Mouse (Mus musculus): ENCODE results near the gene Map4k5. TPM values are rescaled to one million over a fixed set of nuclear protein-coding genes. Genes with fewer than 3 reads are reported as not detected.
A peak's percentile ranks its signal among the peaks of the same experiment; 100 is the strongest.

The Map4k5 gene
- polyA plus RNA-seq, 1 experiment from 2014 or later = 42.6 TPM

- no peaks in the 10 kb centered on the region for H3K36me3 ChIP-seq (ENCODE audit: control insufficient read depth, insufficient read depth, low read length)
- no peak overlapping the region for H3K4me3 ChIP-seq (ENCODE audit: control insufficient read depth in 1 of 2, insufficient read depth in 1 of 2, low read depth in 1 of 2, low read length in 2 of 2)
- H3K9me3 ChIP-seq (ENCODE audit: control insufficient read depth, low read length) = no peaks in the 10 kb centered on the region
- H3K27me3 ChIP-seq (ENCODE audit: control insufficient read depth, insufficient read depth, low read length) = no peaks in the 10 kb centered on the region
- WGBS = 72% methylated on average over 3 of the region's 3 CpGs
- H3K4me1 ChIP-seq (ENCODE audit: control insufficient read depth in 2 of 2, insufficient read depth in 2 of 2, low read length in 2 of 2) = no peaks in the 10 kb centered on the region
- H3K9ac ChIP-seq (ENCODE audit: low read length) = no peak overlapping the region
- ATAC-seq (ENCODE audit: insufficient number of reproducible peaks, insufficient read depth, low FRiP score, low read depth) = no peak
- H3K4me2 ChIP-seq (ENCODE audit: low read length) = no peak overlapping the region
- no peak overlapping the region for H3K27ac ChIP-seq (replicated peaks in 1 of 2; ENCODE audit: control insufficient read depth in 1 of 2, insufficient read depth in 1 of 2, low read depth in 2 of 2, low read length in 2 of 2)
Observed at GRCm38 (mm10) chr12:69923128-69923527, 30.1 kb upstream of the Map4k5 start.

GRCm38 (mm10) chr12:69922099-69922498 is 29.1 kb upstream of the Map4k5 start:
- H3K36me3 ChIP-seq (ENCODE audit: control insufficient read depth, insufficient read depth, low read length) = no peaks in the 10 kb centered on the region
- H3K9me3 ChIP-seq (ENCODE audit: control insufficient read depth, low read length) = no peaks in the 10 kb centered on the region
- H3K9ac ChIP-seq (ENCODE audit: low read length) = no peak overlapping the region
- H3K4me3 ChIP-seq (ENCODE audit: control insufficient read depth in 1 of 2, insufficient read depth in 1 of 2, low read depth in 1 of 2, low read length in 2 of 2) = no peak overlapping the region
- H3K4me1 ChIP-seq (ENCODE audit: control insufficient read depth in 2 of 2, insufficient read depth in 2 of 2, low read length in 2 of 2) = no peaks in the 10 kb centered on the region
- no peak for ATAC-seq (ENCODE audit: insufficient number of reproducible peaks, insufficient read depth, low FRiP score, low read depth)
- H3K27ac ChIP-seq (replicated peaks in 1 of 2; ENCODE audit: control insufficient read depth in 1 of 2, insufficient read depth in 1 of 2, low read depth in 2 of 2, low read length in 2 of 2) = no peak overlapping the region
- H3K4me2 ChIP-seq (ENCODE audit: low read length) = no peak overlapping the region
- H3K27me3 ChIP-seq (ENCODE audit: control insufficient read depth, insufficient read depth, low read length) = no peaks in the 10 kb centered on the region
- WGBS = 93% methylated on average over 1 of the region's 1 CpGs

- 69% methylated on average over 2 of the region's 2 CpGs for WGBS
- no peak for ATAC-seq (ENCODE audit: insufficient number of reproducible peaks, insufficient read depth, low FRiP score, low read depth)
Observed at GRCm38 (mm10) chr12:69917870-69918269, 24.9 kb upstream of the Map4k5 start.

GRCm38 (mm10) chr12:69912737-69913136 is 19.7 kb upstream of the Map4k5 start:
- no peak overlapping the region for H3K9ac ChIP-seq (ENCODE audit: low read length)
- no peak for ATAC-seq (ENCODE audit: insufficient number of reproducible peaks, insufficient read depth, low FRiP score, low read depth)
- H3K27ac ChIP-seq (replicated peaks in 1 of 2; ENCODE audit: control insufficient read depth in 1 of 2, insufficient read depth in 1 of 2, low read depth in 2 of 2, low read length in 2 of 2) = no peak overlapping the region
- no peaks in the 10 kb centered on the region for H3K27me3 ChIP-seq (ENCODE audit: control insufficient read depth, insufficient read depth, low read length)
- WGBS = 78% methylated on average over 7 of the region's 7 CpGs
- H3K9me3 ChIP-seq (ENCODE audit: control insufficient read depth, low read length) = no peaks in the 10 kb centered on the region
- no peak overlapping the region for H3K4me2 ChIP-seq (ENCODE audit: low read length)
- H3K36me3 ChIP-seq (ENCODE audit: control insufficient read depth, insufficient read depth, low read length) = no peaks in the 10 kb centered on the region
- H3K4me1 ChIP-seq (ENCODE audit: control insufficient read depth in 2 of 2, insufficient read depth in 2 of 2, low read length in 2 of 2) = peaks cover 0 to 5% of the 10 kb centered on the region in 2 experiments; a peak in 2 of 4 replicates
- H3K4me3 ChIP-seq (ENCODE audit: control insufficient read depth in 1 of 2, insufficient read depth in 1 of 2, low read depth in 1 of 2, low read length in 2 of 2) = no peak overlapping the region

More at GRCm38 (mm10) chr12:69917870-69918269, 24.9 kb upstream of the Map4k5 start:
- Histone ChIP-seq H3K27me3 (ENCODE audit: control insufficient read depth, insufficient read depth, low read length) (no peaks in the 10 kb centered on the region), H3K4me3 (ENCODE audit: control insufficient read depth in 1 of 2, insufficient read depth in 1 of 2, low read depth in 1 of 2, low read length in 2 of 2) (no peak overlapping the region), H3K9ac (ENCODE audit: low read length) (no peak overlapping the region), H3K9me3 (ENCODE audit: control insufficient read depth, low read length) (no peaks in the 10 kb centered on the region), H3K36me3 (ENCODE audit: control insufficient read depth, insufficient read depth, low read length) (no peaks in the 10 kb centered on the region), H3K4me2 (ENCODE audit: low read length) (no peak overlapping the region), H3K4me1 (ENCODE audit: control insufficient read depth in 2 of 2, insufficient read depth in 2 of 2, low read length in 2 of 2) (no peaks in the 10 kb centered on the region), H3K27ac (replicated peaks in 1 of 2; ENCODE audit: control insufficient read depth in 1 of 2, insufficient read depth in 1 of 2, low read depth in 2 of 2, low read length in 2 of 2) (no peak overlapping the region)

- Histone ChIP-seq H3K9me3 (ENCODE audit: control insufficient read depth, low read length) (no peaks in the 10 kb centered on the region), H3K9ac (ENCODE audit: low read length) (no peak overlapping the region), H3K36me3 (ENCODE audit: control insufficient read depth, insufficient read depth, low read length) (no peaks in the 10 kb centered on the region), H3K4me2 (ENCODE audit: low read length) (no peak overlapping the region), H3K4me1 (ENCODE audit: control insufficient read depth in 2 of 2, insufficient read depth in 2 of 2, low read length in 2 of 2) (peaks cover 0 to 10% of the 10 kb centered on the region in 2 experiments; a peak in 2 of 4 replicates), H3K27me3 (ENCODE audit: control insufficient read depth, insufficient read depth, low read length) (no peaks in the 10 kb centered on the region), H3K27ac (replicated peaks in 1 of 2; ENCODE audit: control insufficient read depth in 1 of 2, insufficient read depth in 1 of 2, low read depth in 2 of 2, low read length in 2 of 2) (no peak overlapping the region), H3K4me3 (ENCODE audit: control insufficient read depth in 1 of 2, insufficient read depth in 1 of 2, low read depth in 1 of 2, low read length in 2 of 2) (no peak overlapping the region)
- 70% methylated on average over 7 of the region's 7 CpGs for WGBS
- ATAC-seq (ENCODE audit: insufficient number of reproducible peaks, insufficient read depth, low FRiP score, low read depth) = no peak
Observed at GRCm38 (mm10) chr12:69911906-69912305, 18.9 kb upstream of the Map4k5 start.

GRCm38 (mm10) chr12:69908511-69908900 is 15.5 kb upstream of the Map4k5 start:
- Histone ChIP-seq H3K9ac (ENCODE audit: low read length) (no peak overlapping the region), H3K4me3 (ENCODE audit: control insufficient read depth in 1 of 2, insufficient read depth in 1 of 2, low read depth in 1 of 2, low read length in 2 of 2) (peak overlapping the region; percentile 29 to 33; a peak in 2 of 4 replicates), H3K27me3 (ENCODE audit: control insufficient read depth, insufficient read depth, low read length) (no peaks in the 10 kb centered on the region), H3K4me1 (ENCODE audit: control insufficient read depth in 2 of 2, insufficient read depth in 2 of 2, low read length in 2 of 2) (peaks cover 0 to 10% of the 10 kb centered on the region in 2 experiments; a peak in 2 of 4 replicates), H3K36me3 (ENCODE audit: control insufficient read depth, insufficient read depth, low read length) (no peaks in the 10 kb centered on the region), H3K4me2 (ENCODE audit: low read length) (peak overlapping the region; percentile 67), H3K9me3 (ENCODE audit: control insufficient read depth, low read length) (no peaks in the 10 kb centered on the region), H3K27ac (replicated peaks in 1 of 2; ENCODE audit: control insufficient read depth in 1 of 2, insufficient read depth in 1 of 2, low read depth in 2 of 2, low read length in 2 of 2) (no peak overlapping the region)
- no peak for ATAC-seq (ENCODE audit: insufficient number of reproducible peaks, insufficient read depth, low FRiP score, low read depth)
- 43% methylated on average over 19 of the region's 19 CpGs for WGBS

- H3K9ac ChIP-seq (ENCODE audit: low read length) = peak overlapping the region; percentile 34; the same call in 1 of the 2 replicates
- 5% methylated on average over 30 of the region's 30 CpGs for WGBS
- H3K27me3 ChIP-seq (ENCODE audit: control insufficient read depth, insufficient read depth, low read length) = no peaks in the 10 kb centered on the region
- no peak overlapping the region for H3K27ac ChIP-seq (replicated peaks in 1 of 2; ENCODE audit: control insufficient read depth in 1 of 2, insufficient read depth in 1 of 2, low read depth in 2 of 2, low read length in 2 of 2)
- ATAC-seq (ENCODE audit: insufficient number of reproducible peaks, insufficient read depth, low FRiP score, low read depth) = peak; percentile 61; the same call in 1 of the 2 replicates
- H3K9me3 ChIP-seq (ENCODE audit: control insufficient read depth, low read length) = no peaks in the 10 kb centered on the region
- H3K4me1 ChIP-seq (ENCODE audit: control insufficient read depth in 2 of 2, insufficient read depth in 2 of 2, low read length in 2 of 2) = peaks cover 0 to 10% of the 10 kb centered on the region in 2 experiments; a peak in 2 of 4 replicates
- no peaks in the 10 kb centered on the region for H3K36me3 ChIP-seq (ENCODE audit: control insufficient read depth, insufficient read depth, low read length)
- H3K4me2 ChIP-seq (ENCODE audit: low read length) = peak overlapping the region; percentile 67
- peak overlapping the region; percentile 29 to 33 for H3K4me3 ChIP-seq (ENCODE audit: control insufficient read depth in 1 of 2, insufficient read depth in 1 of 2, low read depth in 1 of 2, low read length in 2 of 2)
Observed at GRCm38 (mm10) chr12:69907667-69908510, 14.9 kb upstream of the Map4k5 start.

Data from heart, embryonic 14.5 days (tissue).